Mouse (Mus musculus) heart, embryonic 11.5 days (tissue): ENCODE measurements around the gene Phactr1. TPM values are rescaled to one million over a fixed set of nuclear protein-coding genes. Genes with fewer than 3 reads are reported as not detected.

Source experiments
- ATAC-seq: fragments of 200-750 bp; cut with Nextera tagmentation; replicated peaks from 2 replicates; pipeline ENCODE4 v1.8.0; 2017; ENCODE audit warnings: moderate library complexity; ENCODE audit not compliant: insufficient number of reproducible peaks, low FRiP score, low TSS enrichment
- H3K27ac ChIP-seq: fragments of 300-500 bp; sonication (generic); 2 replicates; pipeline ENCODE4 v1.5.1; 2014; ENCODE audit warnings: mild to moderate bottlenecking, low read depth, low read length
- H3K27me3 ChIP-seq: fragments of 300-500 bp; sonication (generic); 2 replicates; pipeline ENCODE4 v1.6.1; 2014; ENCODE audit warnings: mild to moderate bottlenecking, low read length, mixed read lengths; ENCODE audit not compliant: control insufficient read depth, insufficient read depth
- H3K36me3 ChIP-seq: fragments of 300-500 bp; sonication (generic); 2 replicates; pipeline ENCODE4 v1.6.1; 2014; ENCODE audit warnings: mild to moderate bottlenecking, low read length, moderate library complexity, mixed read lengths; ENCODE audit not compliant: control insufficient read depth, insufficient read depth
- H3K4me1 ChIP-seq: fragments of 300-500 bp; sonication (generic); 2 replicates; pipeline ENCODE4 v1.6.1; 2014; ENCODE audit warnings: low read length; ENCODE audit not compliant: control insufficient read depth, insufficient read depth
- H3K4me2 ChIP-seq: fragments of 300-500 bp; sonication (generic); 2 replicates; pipeline ENCODE4 v1.6.1; 2014; ENCODE audit warnings: mild to moderate bottlenecking, moderate library complexity
- H3K4me3 ChIP-seq: fragments of 300-500 bp; sonication (generic); 2 replicates; pipeline ENCODE4 v1.5.1; 2014; ENCODE audit warnings: low read depth, low read length
- H3K9ac ChIP-seq: fragments of 300-500 bp; sonication (generic); 2 replicates; pipeline ENCODE4 v1.6.1; 2014; ENCODE audit warnings: mild to moderate bottlenecking, low read depth, low read length, moderate library complexity
- H3K9me3 ChIP-seq: fragments of 300-500 bp; sonication (generic); replicated peaks from 2 replicates; pipeline ENCODE4 v1.6.1; 2016; ENCODE audit warnings: low read length; ENCODE audit not compliant: control insufficient read depth
- WGBS: fragments of 180-500 bp; shearing (Covaris S2); extraction: QIAGEN DNeasy Blood & Tissue Kit; methylation state at CpG from one replicate; pipeline ENCODE4 v1.1.7; 2014; ENCODE audit not compliant: insufficient replicate concordance; 5-methylcytosine and 5-hydroxymethylcytosine counted together
- polyA plus RNA-seq: library from polyadenylated mRNA; unstranded; fragments of >200 nt; fragmentation: Nextera tagmentation; extraction: Ambion mirVana; gene quantifications from 2 replicates; pipeline ENCODE4 v1.2.1, GENCODE M21; 2014

Phactr1 gene
- polyA plus RNA-seq, 1 experiment from 2014 or later, result 4.2 TPM

DNA sequence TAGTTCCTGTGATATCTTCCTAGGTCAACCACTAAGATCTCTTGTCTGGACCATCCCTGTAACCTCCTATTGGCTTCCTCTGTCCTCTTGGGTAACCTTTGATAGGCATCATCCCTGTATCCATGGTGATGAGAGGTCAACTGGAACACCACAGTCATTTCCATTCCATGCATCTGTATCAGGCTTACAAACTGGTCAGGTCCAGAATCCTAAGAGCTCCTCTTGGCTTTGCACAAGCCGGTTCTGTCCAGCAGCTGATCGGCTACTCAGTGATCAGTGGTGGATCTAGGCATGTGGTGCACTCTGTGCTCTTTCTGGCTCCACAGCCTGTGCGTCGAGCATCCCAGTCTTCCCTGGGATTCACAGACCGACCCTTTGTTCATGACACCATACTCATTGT, 309.1 kb downstream of the Phactr1 start:
- Histone ChIP-seq H3K4me3 (no peak overlapping the region), H3K27me3 (no peaks in the 10 kb centered on the region), H3K4me1 (peaks cover 1% of the 10 kb centered on the region; the same call in 1 of the 2 replicates), H3K9ac (no peak overlapping the region), H3K4me2 (no peak overlapping the region), H3K9me3 (peaks cover 4% of the 10 kb centered on the region; the same call in 1 of the 2 replicates), H3K36me3 (no peaks in the 10 kb centered on the region), H3K27ac (no peak overlapping the region)
- ATAC-seq, result no peak
- 88% methylated on average over 5 of the region's 5 CpGs for WGBS

DNA sequence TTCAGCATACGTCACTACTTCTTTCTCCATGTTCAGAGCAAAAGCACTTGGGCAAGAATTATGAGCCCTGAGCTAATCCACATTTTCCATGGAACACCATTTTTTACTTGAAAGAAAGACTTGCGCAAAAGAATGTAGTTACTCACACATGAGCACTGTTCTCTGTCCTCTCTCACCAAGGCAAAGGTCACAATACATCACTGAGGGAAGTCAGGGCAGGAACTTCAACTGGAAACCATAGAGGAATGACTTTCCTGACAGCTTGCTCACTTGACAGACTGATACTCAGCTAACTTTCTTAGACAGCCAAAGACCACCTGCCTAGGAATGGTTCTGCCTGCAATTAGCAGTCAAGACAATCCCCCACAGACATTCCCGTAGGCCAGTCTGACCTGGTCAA, 309.6 kb downstream of the Phactr1 start:
- H3K4me2 ChIP-seq, result no peak overlapping the region
- H3K4me1 ChIP-seq, result peaks cover 3% of the 10 kb centered on the region; the same call in 1 of the 2 replicates
- WGBS, result 77% methylated on average over 3 of the region's 3 CpGs
- H3K9me3 ChIP-seq, result peaks cover 4% of the 10 kb centered on the region; the same call in 1 of the 2 replicates
- no peak overlapping the region for H3K27ac ChIP-seq
- H3K36me3 ChIP-seq, result no peaks in the 10 kb centered on the region
- H3K4me3 ChIP-seq, result no peak overlapping the region
- ATAC-seq, result no peak
- no peak overlapping the region for H3K9ac ChIP-seq
- H3K27me3 ChIP-seq, result no peaks in the 10 kb centered on the region

DNA sequence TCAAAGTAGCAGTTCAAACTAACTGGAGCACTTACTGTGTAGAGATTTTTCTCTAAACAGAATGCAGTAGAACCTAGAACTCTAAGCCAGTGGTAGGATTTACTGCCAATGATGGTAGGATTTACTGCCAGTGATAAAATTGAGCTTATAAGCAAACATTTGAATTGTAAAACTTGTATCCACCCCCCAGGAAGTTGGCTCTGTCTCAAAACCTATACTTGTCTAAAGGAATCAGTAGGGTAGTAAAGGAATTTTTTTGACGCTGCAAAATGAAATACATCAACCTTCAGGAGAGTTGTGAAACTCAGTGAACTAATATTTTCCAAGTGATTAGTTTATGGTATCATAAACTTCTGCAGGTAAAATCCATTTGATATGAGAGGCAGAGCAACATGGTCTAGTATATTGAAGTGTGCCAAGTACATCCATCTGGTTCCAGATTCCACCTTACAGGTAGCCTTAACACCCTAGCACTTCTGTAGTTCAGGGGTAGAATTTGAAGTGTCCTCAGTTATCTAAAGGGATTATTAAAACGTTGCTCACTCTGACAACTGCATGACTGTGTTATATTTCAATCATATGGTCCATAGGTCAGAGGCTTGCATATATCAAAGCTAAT, 310.2 kb downstream of the Phactr1 start:
- H3K27me3 ChIP-seq, result no peaks in the 10 kb centered on the region
- ATAC-seq, result no peak
- WGBS, result 78% methylated on average over 2 of the region's 2 CpGs

DNA sequence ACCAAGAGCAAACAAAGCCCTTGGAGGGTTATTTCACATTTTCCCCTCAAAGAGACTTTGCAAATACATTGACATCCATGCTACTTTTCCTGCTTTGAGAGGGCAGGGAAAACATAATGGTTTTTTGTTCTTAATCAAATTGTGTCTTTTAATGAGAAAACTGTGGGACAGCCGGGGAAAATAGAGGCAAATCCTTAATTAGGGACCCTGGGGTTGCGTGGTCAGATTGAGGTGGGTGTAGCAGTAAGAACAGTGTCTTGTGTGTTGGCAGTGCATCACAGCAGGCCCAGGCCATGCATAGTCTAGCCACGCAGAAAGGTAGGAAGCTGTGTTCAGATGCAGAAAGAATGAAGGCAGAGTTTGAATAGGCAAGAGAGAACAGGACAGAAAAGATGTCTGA, 310.7 kb downstream of the Phactr1 start:
- no peak overlapping the region for H3K9ac ChIP-seq
- H3K4me1 ChIP-seq, result peaks cover 3% of the 10 kb centered on the region; the same call in 1 of the 2 replicates
- H3K36me3 ChIP-seq, result no peaks in the 10 kb centered on the region
- WGBS, result 78% methylated on average over 3 of the region's 3 CpGs
- ATAC-seq, result no peak
- no peaks in the 10 kb centered on the region for H3K27me3 ChIP-seq
- H3K4me3 ChIP-seq, result no peak overlapping the region
- no peak overlapping the region for H3K4me2 ChIP-seq
- peaks cover 4% of the 10 kb centered on the region; the same call in 1 of the 2 replicates for H3K9me3 ChIP-seq
- no peak overlapping the region for H3K27ac ChIP-seq

More for the DNA sequence above, 310.2 kb downstream of the Phactr1 start:
- Histone ChIP-seq H3K4me2 (no peak overlapping the region), H3K27ac (no peak overlapping the region), H3K4me3 (no peak overlapping the region), H3K36me3 (no peaks in the 10 kb centered on the region), H3K9ac (no peak overlapping the region), H3K4me1 (peaks cover 3% of the 10 kb centered on the region; the same call in 1 of the 2 replicates), H3K9me3 (peaks cover 4% of the 10 kb centered on the region; the same call in 1 of the 2 replicates)

DNA sequence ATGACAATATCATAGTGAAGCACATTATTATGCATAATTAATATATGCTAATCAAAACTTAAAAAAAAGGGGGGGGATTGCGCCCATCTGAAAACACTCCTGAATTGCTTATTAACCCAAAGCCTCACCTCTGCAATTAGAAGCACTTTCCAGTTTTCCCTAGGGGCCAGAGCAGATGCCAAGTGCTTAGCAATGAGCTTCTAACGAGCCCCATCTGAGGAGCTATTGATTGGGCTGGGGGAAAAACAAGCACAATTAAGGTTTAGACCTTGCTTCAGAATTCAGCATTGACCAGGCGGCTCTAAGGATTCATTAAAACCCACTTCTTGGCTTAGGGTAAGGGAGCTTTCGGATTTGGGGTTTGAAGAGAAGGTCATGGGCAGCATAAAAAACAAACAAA, 311.9 kb downstream of the Phactr1 start:
- no peak overlapping the region for H3K4me2 ChIP-seq
- no peak overlapping the region for H3K27ac ChIP-seq
- no peaks in the 10 kb centered on the region for H3K27me3 ChIP-seq
- 69% methylated on average over 4 of the region's 4 CpGs for WGBS
- no peak overlapping the region for H3K4me3 ChIP-seq
- peaks cover 3% of the 10 kb centered on the region; the same call in 1 of the 2 replicates for H3K4me1 ChIP-seq
- ATAC-seq, result no peak
- H3K9ac ChIP-seq, result no peak overlapping the region
- H3K9me3 ChIP-seq, result peaks cover 4% of the 10 kb centered on the region; the same call in 1 of the 2 replicates
- H3K36me3 ChIP-seq, result no peaks in the 10 kb centered on the region

DNA sequence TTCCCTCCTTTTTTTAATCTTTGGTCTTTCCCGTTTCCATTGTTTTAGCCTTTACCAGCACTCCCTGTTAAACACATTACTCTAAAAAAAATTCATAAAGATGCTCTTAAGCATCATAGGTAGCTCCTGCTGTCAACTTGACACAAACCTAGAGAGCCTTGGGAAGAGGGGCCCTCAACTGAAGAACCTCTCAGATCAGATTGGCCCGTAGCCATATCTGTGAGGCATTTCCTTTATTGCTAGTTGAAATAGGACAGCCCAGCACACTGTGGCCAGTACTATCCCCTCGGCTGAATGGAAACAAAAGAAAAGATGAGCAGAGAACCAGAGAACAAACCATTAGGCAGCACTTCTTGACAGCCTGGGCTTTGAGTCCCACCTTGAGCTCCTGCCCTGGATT, 313.9 kb downstream of the Phactr1 start:
- H3K36me3 ChIP-seq, result no peaks in the 10 kb centered on the region
- H3K9ac ChIP-seq, result no peak overlapping the region
- no peak overlapping the region for H3K4me2 ChIP-seq
- H3K4me1 ChIP-seq, result peaks cover 3% of the 10 kb centered on the region; the same call in 1 of the 2 replicates
- peaks cover 4% of the 10 kb centered on the region; the same call in 1 of the 2 replicates for H3K9me3 ChIP-seq
- no peak for ATAC-seq
- H3K4me3 ChIP-seq, result no peak overlapping the region
- no peaks in the 10 kb centered on the region for H3K27me3 ChIP-seq
- H3K27ac ChIP-seq, result no peak overlapping the region
- whole genome bisulfite sequencing, result 64% methylated on average over 3 of the region's 3 CpGs

DNA sequence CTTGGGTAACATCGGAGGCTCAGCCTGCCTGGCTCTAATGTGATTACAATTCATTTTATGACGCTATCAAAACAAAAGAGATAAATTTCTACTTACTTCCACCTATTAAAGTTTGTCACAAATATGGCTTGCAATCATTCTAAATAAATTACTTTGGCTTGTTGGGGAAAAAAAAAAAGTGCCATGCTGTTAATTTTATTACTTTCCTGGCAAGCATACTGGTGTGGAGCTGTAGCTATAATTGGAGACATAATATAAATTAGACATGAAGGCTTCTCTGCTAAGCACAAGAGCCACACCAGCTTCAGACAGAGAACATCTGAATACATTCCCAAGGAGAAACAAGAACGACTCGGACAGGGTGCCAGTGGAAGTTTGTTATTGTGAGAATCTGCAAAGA, 315.8 kb downstream of the Phactr1 start:
- H3K4me3 ChIP-seq, result no peak overlapping the region
- no peak overlapping the region for H3K9ac ChIP-seq
- H3K27ac ChIP-seq, result no peak overlapping the region
- peaks cover 3% of the 10 kb centered on the region; the same call in 1 of the 2 replicates for H3K4me1 ChIP-seq
- 82% methylated on average over 4 of the region's 4 CpGs for whole genome bisulfite sequencing
- no peak overlapping the region for H3K4me2 ChIP-seq
- no peak for ATAC-seq
- no peaks in the 10 kb centered on the region for H3K36me3 ChIP-seq
- peaks cover 4% of the 10 kb centered on the region; the same call in 1 of the 2 replicates for H3K9me3 ChIP-seq
- H3K27me3 ChIP-seq, result no peaks in the 10 kb centered on the region

DNA sequence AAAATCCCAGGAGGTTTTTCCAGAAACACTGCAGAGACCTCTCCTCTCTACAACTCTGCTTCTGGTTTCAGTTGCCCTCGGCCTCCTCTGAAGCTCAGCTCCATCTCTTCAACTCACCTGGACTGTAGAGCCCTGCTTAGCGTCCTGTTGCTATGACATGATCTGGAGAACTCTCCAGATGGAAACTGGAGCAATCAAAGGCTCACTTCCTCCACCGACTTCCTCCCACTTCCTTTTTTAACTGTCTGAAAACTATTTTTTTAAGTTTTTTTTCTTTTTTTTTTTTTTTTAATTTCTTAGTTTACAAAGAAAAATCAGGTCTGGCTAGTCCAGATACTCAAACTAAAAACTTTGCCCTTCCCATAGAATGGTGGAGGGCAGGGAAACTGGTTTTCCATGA, 318.9 kb downstream of the Phactr1 start:
- WGBS, result 78% methylated on average over 3 of the region's 3 CpGs
- no peaks in the 10 kb centered on the region for H3K36me3 ChIP-seq
- no peak overlapping the region for H3K4me2 ChIP-seq
- H3K4me1 ChIP-seq, result peaks cover 3% of the 10 kb centered on the region; the same call in 1 of the 2 replicates
- H3K9ac ChIP-seq, result no peak overlapping the region
- no peak overlapping the region for H3K27ac ChIP-seq
- H3K27me3 ChIP-seq, result no peaks in the 10 kb centered on the region
- no peaks in the 10 kb centered on the region for H3K9me3 ChIP-seq
- H3K4me3 ChIP-seq, result no peak overlapping the region
- no peak for ATAC-seq

DNA sequence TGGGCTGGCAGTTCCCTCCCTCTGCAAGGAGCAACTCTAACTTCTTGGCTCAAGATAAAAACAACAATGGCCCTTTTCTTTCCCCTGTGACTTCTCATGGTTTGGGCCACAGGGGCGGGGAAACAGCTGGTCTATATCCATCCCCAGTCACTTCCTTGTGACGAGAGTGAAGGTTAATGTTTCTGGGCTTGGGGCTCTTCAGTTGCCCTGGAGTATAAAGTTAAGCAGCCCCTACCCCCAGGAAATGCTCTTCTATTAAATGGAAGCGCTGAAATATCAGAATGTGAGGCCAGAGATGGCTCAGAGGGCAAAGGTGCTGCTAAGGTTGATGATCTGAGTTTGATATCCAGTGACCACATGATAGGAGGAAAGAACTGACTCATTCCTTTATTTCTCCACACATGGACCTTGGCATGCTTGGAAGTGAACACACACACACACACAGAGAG, 324.7 kb downstream of the Phactr1 start:
- ATAC-seq, result no peak
- H3K9me3 ChIP-seq, result no peaks in the 10 kb centered on the region
- H3K4me3 ChIP-seq, result no peak overlapping the region
- WGBS, result 9% methylated on average over 3 of the region's 3 CpGs
- no peak overlapping the region for H3K4me2 ChIP-seq
- no peak overlapping the region for H3K9ac ChIP-seq
- H3K27ac ChIP-seq, result peak overlapping the region; percentile 24; the same call in 1 of the 2 replicates
- H3K27me3 ChIP-seq, result no peaks in the 10 kb centered on the region
- H3K36me3 ChIP-seq, result no peaks in the 10 kb centered on the region
- H3K4me1 ChIP-seq, result 0 out of 2 replicates have a peak, but pooled peaks cover 3% of the 10 kb centered on the region
